Mouse (Mus musculus) G1E (cell line): ENCODE results near the gene Phc2.

Experiments used
- CTCF ChIP-seq: IDR thresholded peaks from 2 replicates; pipeline ENCODE4 v1.5.1; 2012; ENCODE audit warnings: low read depth, low read length, inconsistent platforms, mixed read lengths
- GATA1 ChIP-seq: IDR thresholded peaks from 2 replicates; pipeline ENCODE4 v1.6.1; 2012; ENCODE audit warnings: borderline replicate concordance, low read length, inconsistent platforms, mixed read lengths
- GATA2 ChIP-seq: IDR thresholded peaks from 2 replicates; pipeline ENCODE4 v1.6.1; 2012; ENCODE audit warnings: low read depth, low read length, inconsistent platforms, borderline replicate concordance
- TAL1 ChIP-seq: conservative IDR thresholded peaks from 2 replicates; pipeline ENCODE4 v1.6.1; 2012; ENCODE audit warnings: low read depth, low read length, inconsistent platforms, mixed read lengths

- TF ChIP-seq GATA1: no peak
- no peak for TF ChIP-seq CTCF
- no peak for TF ChIP-seq TAL1
- TF ChIP-seq GATA2: no peak
These were observed 74.7 kb downstream of the Phc2 start for GRCm38 (mm10) chr4:128729033-128729708.
